Mouse (Mus musculus): Measurements from ENCODE around the gene Slc38a6.

The Slc38a6 gene

DNA sequence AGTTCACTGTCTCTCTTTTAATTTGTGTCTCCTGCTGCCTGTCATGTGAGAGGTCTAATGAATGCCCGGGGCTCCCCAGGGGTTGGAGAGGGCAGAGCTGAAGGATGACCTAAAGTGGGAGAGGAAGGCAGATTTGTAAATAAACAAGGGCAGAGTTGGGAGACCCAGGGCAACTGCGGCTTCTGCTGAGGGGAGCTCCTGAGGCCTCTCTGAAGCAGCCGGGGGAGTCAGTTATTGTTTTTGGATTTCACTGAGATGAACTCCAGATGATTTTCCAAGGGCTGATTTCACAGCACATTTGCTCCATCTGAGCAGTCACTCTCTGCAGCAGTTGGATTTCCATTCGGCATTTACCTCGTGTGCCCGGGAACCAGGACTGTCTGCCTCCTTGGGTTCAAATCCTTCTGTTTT, 107.3 kb downstream of the Slc38a6 start:
- no peak for DNase-seq

GRCm38 (mm10) chr12:73394571-73394970, 108.0 kb downstream of the Slc38a6 start:
- DNase-seq, result no peak

- no peak for DNase-seq
These were observed 112.8 kb downstream of the Slc38a6 start for GRCm38 (mm10) chr12:73399426-73399825.

- DNase-seq, result no peak
These were observed 114.0 kb downstream of the Slc38a6 start for GRCm38 (mm10) chr12:73400481-73401025.

GRCm38 (mm10) chr12:73401520-73402130, 115.0 kb downstream of the Slc38a6 start:
- no peak for DNase-seq

DNA sequence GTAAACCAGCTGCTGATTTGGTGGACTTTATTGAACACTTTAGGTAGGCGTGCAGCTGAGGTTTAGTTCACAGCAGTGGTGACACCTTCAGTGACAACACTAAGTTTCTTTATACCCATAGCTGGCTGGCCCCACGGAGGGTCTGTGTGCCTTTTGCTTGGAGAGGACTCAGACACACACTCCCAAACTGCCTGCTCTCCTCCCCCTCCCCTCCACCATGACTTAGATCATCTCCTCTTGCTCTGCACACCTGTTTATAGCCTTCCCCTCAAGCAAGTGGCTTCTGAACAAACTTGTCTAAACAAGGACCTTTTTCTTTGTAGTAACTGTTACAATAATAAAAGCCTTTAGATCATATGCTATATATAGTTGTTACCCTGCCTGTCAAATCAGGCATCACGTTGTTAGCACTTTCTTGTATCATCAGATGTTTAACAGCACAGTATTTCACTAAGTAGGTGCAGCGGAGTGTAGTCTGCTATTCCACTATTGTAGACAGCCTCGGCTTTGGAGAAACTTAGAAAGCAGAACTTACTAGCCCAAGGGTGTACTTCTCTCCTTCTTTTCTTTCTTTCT, 115.6 kb downstream of the Slc38a6 start:
- no peak for DNase-seq

DNA sequence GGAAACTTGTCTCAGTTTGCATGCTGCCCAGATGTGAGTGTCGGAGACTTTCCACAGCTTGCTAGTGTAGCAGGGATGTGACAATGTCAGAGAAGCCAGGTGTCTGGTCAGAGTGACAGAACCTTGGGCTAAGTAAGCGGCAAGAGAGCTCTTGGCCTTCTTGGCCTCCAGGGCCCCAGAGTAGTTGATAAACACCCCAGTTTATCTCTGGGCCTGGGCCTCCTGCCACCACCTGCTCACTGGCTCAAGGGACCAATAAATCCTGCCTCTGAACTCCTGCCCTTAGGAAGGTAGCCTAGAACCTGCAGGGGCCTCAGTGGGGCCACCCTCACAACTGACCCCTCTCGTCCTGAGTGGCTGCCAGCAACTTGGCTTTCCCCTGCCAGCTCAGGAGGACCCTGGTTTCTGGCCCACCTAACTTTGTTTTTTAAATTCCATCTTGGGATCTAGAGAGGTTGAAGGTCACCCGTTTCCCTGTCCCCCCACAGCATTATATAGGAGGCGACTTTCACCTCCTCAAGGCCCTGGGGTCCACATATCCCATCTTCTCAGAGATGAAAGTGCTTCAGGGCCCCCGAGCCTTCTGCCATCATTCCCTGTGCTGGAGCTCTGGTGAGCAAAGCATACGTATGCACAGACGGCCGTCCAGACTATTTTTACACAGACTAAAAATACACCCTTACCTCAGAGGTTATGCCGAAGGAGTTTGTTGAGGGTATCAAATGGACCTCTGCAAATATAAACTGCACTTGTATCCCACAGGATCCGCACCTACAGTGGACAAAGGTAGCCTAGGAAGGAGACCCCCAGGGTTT, 116.5 kb downstream of the Slc38a6 start:
- DNase-seq, result no peak
